Mouse (Mus musculus) ES-Bruce4 (cell line): ENCODE data around the gene Foxc2.

Experiments used
- CTCF ChIP-seq: IDR thresholded peaks from one replicate; pipeline ENCODE4 v1.8.1; 2011; ENCODE audit warnings: low read depth, low read length
- EP300 ChIP-seq: IDR thresholded peaks from 2 replicates; pipeline ENCODE4 v1.6.1; 2011; ENCODE audit warnings: low read depth, low read length; ENCODE audit not compliant: insufficient read depth
- POLR2A ChIP-seq: IDR thresholded peaks from one replicate; pipeline ENCODE4 v1.8.1; 2011; ENCODE audit warnings: low read length; ENCODE audit not compliant: insufficient read depth

- TF ChIP-seq CTCF (no peak), POLR2A (no peak), EP300 (no peak)
These were observed 13.4 kb downstream of the Foxc2 start for GRCm38 (mm10) chr8:121129265-121129940.
